Mouse (Mus musculus) stomach, postnatal 0 days (tissue): ENCODE measurements around the gene Hist2h2ac. TPM values are rescaled to one million over a fixed set of nuclear protein-coding genes. Genes with fewer than 3 reads are reported as not detected.
"Not testable (repeated sequence)": the region's sequence is repeated elsewhere in the genome, so short reads cannot be mapped to it uniquely, and the experiment has no call there.

ENCODE experiments used
- ATAC-seq: fragments of 200-750 bp; cut with Nextera tagmentation; 2 replicates; pipeline ENCODE4 v1.8.0; 2017; ENCODE audit not compliant: low FRiP score, low TSS enrichment
- DNase-seq: peaks from one replicate; pipeline ENCODE4 v3.0.0-alpha.2; 2016; ENCODE audit warnings: low spot score
- H3K27ac ChIP-seq: fragments of 300-500 bp; sonication (generic); replicated peaks from 2 replicates; pipeline ENCODE4 v1.5.1; 2014; ENCODE audit warnings: mild to moderate bottlenecking, control low read depth
- H3K27me3 ChIP-seq: fragments of 300-500 bp; sonication (generic); 2 replicates; pipeline ENCODE4 v1.6.1; 2014; ENCODE audit warnings: low read length; ENCODE audit not compliant: control insufficient read depth, insufficient read depth
- H3K36me3 ChIP-seq: fragments of 300-500 bp; sonication (generic); 2 replicates; pipeline ENCODE4 v1.6.1; 2014; ENCODE audit warnings: low read length, mixed read lengths; ENCODE audit not compliant: control insufficient read depth, insufficient read depth
- H3K4me1 ChIP-seq: fragments of 300-500 bp; sonication (generic); replicated peaks from 2 replicates; pipeline ENCODE4 v1.6.1; 2014; ENCODE audit warnings: antibody characterized with exemption; ENCODE audit not compliant: control insufficient read depth, insufficient read depth
- H3K4me2 ChIP-seq: fragments of 300-500 bp; sonication (generic); replicated peaks from 2 replicates; pipeline ENCODE4 v1.6.1; 2014; ENCODE audit warnings: low read depth, mild to moderate bottlenecking, control low read depth, moderate library complexity
- H3K4me3 ChIP-seq: fragments of 300-500 bp; sonication (generic); 2 replicates; pipeline ENCODE4 v1.5.1; 2014; ENCODE audit warnings: low read depth, low read length, control low read depth
- H3K9ac ChIP-seq: fragments of 300-500 bp; sonication (generic); 2 replicates; pipeline ENCODE4 v1.6.1; 2014; ENCODE audit warnings: mild to moderate bottlenecking, low read length, control low read depth, mixed read lengths
- H3K9me3 ChIP-seq: fragments of 300-500 bp; sonication (generic); 2 replicates; pipeline ENCODE4 v1.6.1; 2016; ENCODE audit warnings: low read length; ENCODE audit not compliant: control insufficient read depth
- CTCF ChIP-seq: IDR thresholded peaks from 2 replicates; pipeline ENCODE4 v1.5.1; 2016; ENCODE audit warnings: antibody characterized with exemption, low read depth, mild to moderate bottlenecking, moderate library complexity
- EP300 ChIP-seq: optimal IDR thresholded peaks from 2 replicates; pipeline ENCODE3; 2016; ENCODE audit warnings: antibody characterized with exemption
- WGBS: fragments of 180-500 bp; shearing (Covaris S2); extraction: QIAGEN DNeasy Blood & Tissue Kit; methylation state at CpG from one replicate; pipeline ENCODE4 v1.1.7; 2014; 5-methylcytosine and 5-hydroxymethylcytosine counted together
- polyA plus RNA-seq: library from polyadenylated mRNA; unstranded; fragments of >200 nt; fragmentation: Nextera tagmentation; extraction: Ambion mirVana; gene quantifications from 2 replicates; pipeline ENCODE4 v1.2.1, GENCODE M21; 2015

Hist2h2ac gene
- polyA plus RNA-seq, 1 experiment from 2014 or later = 6.2 TPM

DNA sequence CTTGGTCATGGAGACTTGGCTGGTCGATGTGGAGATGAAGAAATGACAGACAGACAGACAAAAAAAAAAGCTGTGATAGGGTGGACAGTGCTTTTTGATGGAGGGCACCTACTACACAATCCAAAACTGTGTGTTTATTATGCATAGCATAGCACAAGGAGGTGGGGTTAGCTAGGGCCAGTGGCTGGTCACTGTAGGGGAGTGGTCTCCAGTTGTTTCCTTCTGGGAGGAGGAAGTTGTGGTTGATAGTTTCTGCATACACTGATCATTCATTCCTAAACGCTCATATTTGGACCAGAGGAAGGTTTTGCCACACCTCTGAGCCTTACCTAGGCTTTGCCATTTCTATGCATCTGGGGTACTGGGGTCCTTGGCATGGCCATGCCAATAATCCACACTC is 9.7 kb upstream of the Hist2h2ac start:
- DNase-seq (no peak), ATAC-seq (no peak)
- H3K4me3 ChIP-seq = no peak overlapping the region
- H3K9ac ChIP-seq = no peak overlapping the region
- no peaks in the 10 kb centered on the region for H3K9me3 ChIP-seq
- H3K27me3 ChIP-seq = no peaks in the 10 kb centered on the region
- no peaks in the 10 kb centered on the region for H3K4me1 ChIP-seq
- 58% methylated on average over 2 of the region's 2 CpGs for WGBS
- no peaks in the 10 kb centered on the region for H3K36me3 ChIP-seq
- H3K4me2 ChIP-seq = no peak overlapping the region
- no peak overlapping the region for H3K27ac ChIP-seq
- no peak for TF ChIP-seq CTCF
- no peak for TF ChIP-seq EP300

DNA sequence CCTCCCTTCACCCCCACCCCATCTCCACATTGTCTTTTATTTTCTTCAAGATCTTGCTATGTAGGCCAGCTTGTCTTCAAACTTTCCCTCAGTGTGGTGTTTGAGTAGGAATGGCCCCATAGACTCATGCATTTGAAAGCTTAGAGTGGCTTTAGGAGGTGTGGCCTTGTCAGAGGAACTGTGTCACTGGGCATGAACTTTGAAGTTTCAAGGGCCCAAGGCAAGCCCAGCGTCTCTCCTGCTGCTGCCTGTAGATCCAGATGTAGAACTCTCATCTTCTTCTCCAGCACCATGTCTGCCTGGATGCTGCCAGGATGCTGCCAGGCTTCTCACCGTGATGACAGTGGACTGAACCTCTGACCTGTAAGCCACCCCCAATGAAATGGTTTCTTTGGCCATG is 8.1 kb upstream of the Hist2h2ac start:
- Histone ChIP-seq H3K9ac (no peak overlapping the region), H3K4me1 (no peaks in the 10 kb centered on the region), H3K4me2 (no peak overlapping the region), H3K4me3 (no peak overlapping the region), H3K27me3 (no peaks in the 10 kb centered on the region), H3K9me3 (no peaks in the 10 kb centered on the region), H3K27ac (no peak overlapping the region), H3K36me3 (no peaks in the 10 kb centered on the region)
- TF ChIP-seq CTCF = no peak
- TF ChIP-seq EP300 = no peak
- ATAC-seq = no peak
- WGBS = 60% methylated on average over 2 of the region's 2 CpGs
- no peak for DNase-seq

DNA sequence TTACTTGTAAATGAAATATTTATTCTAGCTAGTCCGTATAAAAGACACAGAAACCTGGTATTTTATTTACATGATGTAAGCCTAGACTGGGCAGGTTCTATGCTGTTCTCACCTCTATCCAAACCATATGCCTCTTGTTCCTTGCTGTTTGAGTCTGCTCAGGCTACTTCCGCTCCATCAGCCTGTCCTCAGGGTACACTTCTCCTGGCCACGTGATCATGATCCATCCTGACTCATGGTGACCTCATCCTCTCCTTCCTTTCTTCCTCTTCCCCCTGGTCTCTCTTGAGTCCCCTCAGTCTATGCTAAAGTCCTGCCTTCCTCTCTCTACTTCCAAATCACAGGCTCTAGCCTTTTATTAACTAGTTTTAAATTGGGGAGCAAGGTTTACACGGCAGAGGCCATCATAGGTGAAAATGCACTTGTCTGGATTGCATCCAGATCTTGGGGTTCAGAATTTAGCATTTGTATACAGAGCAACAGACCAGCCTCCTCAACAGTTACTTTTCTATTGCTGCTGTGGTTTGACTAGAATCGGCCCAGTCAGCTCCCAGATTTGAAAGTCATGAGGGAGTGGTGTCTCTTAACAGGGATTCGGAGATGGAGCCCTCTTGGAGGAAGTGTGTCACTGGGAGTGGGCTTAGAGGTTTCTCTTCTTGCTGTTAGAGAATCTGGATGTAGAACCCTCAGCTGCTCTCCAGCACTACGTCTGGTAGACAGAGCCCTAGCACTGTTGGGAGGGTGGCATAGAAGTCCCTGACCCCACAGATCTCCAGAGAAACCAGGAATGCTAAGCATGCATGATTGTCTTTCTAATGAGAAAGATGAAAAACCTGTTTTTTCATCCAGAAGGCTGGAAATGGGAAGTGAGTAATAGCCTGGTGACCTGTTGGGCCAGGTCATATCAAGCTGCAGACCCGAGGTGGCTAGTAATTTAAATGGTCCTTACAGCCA is 6.3 kb upstream of the Hist2h2ac start:
- no peaks in the 10 kb centered on the region for H3K9me3 ChIP-seq
- ATAC-seq (peak; percentile 46), DNase-seq (no peak)
- H3K4me1 ChIP-seq = 0 out of 2 replicates have a peak, but pooled peaks cover 5% of the 10 kb centered on the region
- H3K27me3 ChIP-seq = no peaks in the 10 kb centered on the region
- 57% methylated on average over 8 of the region's 8 CpGs for WGBS
- H3K9ac ChIP-seq = no peak overlapping the region
- no peak overlapping the region for H3K4me3 ChIP-seq
- H3K27ac ChIP-seq = no peak overlapping the region
- no peak for TF ChIP-seq CTCF
- H3K36me3 ChIP-seq = no peaks in the 10 kb centered on the region
- H3K4me2 ChIP-seq = no peak overlapping the region

DNA sequence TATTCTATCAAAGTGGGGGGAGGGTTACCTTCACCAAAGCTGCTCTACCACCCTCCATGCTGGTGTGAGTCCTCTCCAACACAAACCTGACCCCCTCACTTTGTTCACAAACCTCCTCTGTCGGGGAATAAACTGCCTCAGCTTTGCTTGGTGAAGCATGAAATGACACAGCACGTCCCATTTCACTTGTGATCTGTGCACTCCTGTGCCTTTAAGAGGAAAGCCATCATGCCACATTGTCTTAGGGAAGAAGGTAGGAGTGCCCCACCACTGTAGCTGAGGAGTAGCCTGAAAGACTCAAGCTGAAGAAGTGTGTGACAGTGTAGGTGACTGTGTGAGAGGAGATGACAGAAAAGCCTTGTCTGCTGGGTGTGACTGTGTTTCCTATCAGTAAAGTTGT is 4.7 kb upstream of the Hist2h2ac start:
- ATAC-seq (no peak), DNase-seq (no peak)
- TF ChIP-seq EP300 (no peak), CTCF (no peak)
- Histone ChIP-seq H3K27me3 (no peaks in the 10 kb centered on the region), H3K4me2 (no peak overlapping the region), H3K27ac (no peak overlapping the region), H3K9me3 (no peaks in the 10 kb centered on the region), H3K9ac (no peak overlapping the region), H3K4me3 (no peak overlapping the region), H3K4me1 (0 out of 2 replicates have a peak, but pooled peaks cover 5% of the 10 kb centered on the region), H3K36me3 (no peaks in the 10 kb centered on the region)
- WGBS = 31% methylated on average over 2 of the region's 2 CpGs

DNA sequence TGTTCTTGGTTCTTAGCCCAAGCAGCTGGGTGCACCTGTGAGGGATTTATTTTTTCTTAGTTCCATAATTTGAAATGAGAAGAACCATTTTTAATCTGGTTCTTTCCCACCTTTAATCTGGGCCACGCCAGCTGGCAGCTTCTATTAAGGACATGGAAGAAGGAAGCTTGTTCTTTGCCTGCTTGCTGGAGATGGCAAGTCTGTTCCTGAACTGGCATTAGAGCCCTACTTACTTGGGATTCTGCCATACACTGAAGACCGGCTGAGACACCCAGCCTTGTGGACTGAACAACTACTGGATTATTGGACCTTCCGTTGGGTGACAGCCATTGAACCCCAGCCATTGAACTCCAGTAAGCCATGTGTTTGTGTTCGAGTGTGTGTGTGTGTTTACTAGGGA is 2.1 kb upstream of the Hist2h2ac start:
- H3K9ac ChIP-seq = no peak overlapping the region
- no peaks in the 10 kb centered on the region for H3K9me3 ChIP-seq
- H3K4me1 ChIP-seq = 0 out of 2 replicates have a peak, but pooled peaks cover 5% of the 10 kb centered on the region
- no peak for TF ChIP-seq CTCF
- no peak for TF ChIP-seq EP300
- H3K4me2 ChIP-seq = peak overlapping the region; percentile 8; the same call in 1 of the 2 replicates
- no peak overlapping the region for H3K4me3 ChIP-seq
- ATAC-seq (no peak), DNase-seq (no peak)
- H3K36me3 ChIP-seq = no peaks in the 10 kb centered on the region
- H3K27me3 ChIP-seq = no peaks in the 10 kb centered on the region
- WGBS = 75% methylated on average over 4 of the region's 4 CpGs
- no peak overlapping the region for H3K27ac ChIP-seq

DNA sequence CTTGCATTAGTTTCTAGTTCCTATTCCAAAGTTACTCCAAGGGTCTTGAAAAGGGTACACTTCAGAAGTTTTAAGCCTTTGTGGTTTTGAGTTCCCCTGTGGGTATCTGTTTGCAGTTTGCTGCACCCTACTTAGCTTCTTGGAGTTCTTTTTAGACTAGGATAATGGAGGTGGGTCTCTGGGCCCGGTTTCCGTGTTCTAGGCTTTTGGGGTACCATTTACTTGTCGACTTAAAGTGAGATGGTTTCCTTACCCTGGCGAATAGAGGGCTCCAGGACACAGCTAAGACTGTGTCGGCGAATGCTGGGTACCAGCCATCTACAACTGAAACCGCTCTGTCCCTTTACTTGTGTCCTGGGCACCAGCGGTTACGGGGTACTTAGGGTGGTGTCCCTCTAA is 959 bp upstream of the Hist2h2ac start:
- ATAC-seq = no peak
- Histone ChIP-seq H3K4me2 (peak overlapping the region; percentile 69), H3K4me3 (peak overlapping the region; percentile 53), H3K9ac (peak overlapping the region; percentile 60), H3K27ac (peak overlapping the region; percentile 97), H3K27me3 (no peaks in the 10 kb centered on the region), H3K9me3 (no peaks in the 10 kb centered on the region), H3K36me3 (no peaks in the 10 kb centered on the region), H3K4me1 (0 out of 2 replicates have a peak, but pooled peaks cover 5% of the 10 kb centered on the region)
- DNase-seq = no peak
- WGBS = 20% methylated on average over 9 of the region's 9 CpGs
- TF ChIP-seq EP300 (no peak), CTCF (no peak)

DNA sequence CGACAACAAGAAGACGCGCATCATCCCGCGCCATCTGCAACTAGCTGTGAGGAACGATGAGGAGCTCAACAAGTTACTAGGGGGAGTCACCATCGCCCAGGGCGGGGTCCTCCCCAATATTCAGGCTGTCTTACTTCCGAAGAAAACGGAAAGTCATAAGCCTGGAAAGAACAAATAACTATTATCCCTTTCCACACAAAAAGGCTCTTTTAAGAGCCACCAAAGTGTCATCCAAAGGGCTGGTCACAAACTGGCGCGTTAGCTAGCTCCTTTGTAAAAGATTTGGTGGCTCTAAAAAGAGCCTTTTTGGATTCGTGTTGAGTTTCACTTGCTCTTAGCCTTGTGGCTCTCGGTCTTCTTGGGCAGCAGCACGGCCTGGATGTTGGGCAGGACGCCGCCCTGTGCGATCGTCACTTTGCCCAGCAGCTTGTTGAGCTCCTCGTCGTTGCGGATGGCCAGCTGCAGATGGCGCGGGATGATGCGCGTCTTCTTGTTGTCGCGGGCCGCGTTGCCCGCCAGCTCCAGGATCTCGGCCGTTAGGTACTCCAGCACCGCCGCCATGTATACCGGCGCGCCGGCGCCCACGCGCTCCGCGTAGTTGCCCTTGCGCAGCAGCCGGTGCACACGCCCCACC is 432 bp downstream of the Hist2h2ac start:
- H3K4me1 ChIP-seq, H3K27me3 ChIP-seq, H3K9me3 ChIP-seq, H3K36me3 ChIP-seq, ATAC-seq: not testable (repeated sequence)
- peak overlapping the region; percentile 79 for H3K9ac ChIP-seq
- 0% methylated on average over 25 of the region's 47 CpGs for WGBS
- peak overlapping the region; percentile 69 for H3K4me2 ChIP-seq
- DNase-seq = peak; percentile 35
- H3K4me3 ChIP-seq = peak overlapping the region; percentile 53
- H3K27ac ChIP-seq = peak overlapping the region; percentile 97
